Mouse (Mus musculus) heart, embryonic 10.5 days (tissue): Measurements from ENCODE around the gene Gm21762. TPM values are rescaled to one million over a fixed set of nuclear protein-coding genes. Genes with fewer than 3 reads are reported as not detected.
"Not testable (repeated sequence)": the region's sequence is repeated elsewhere in the genome, so short reads cannot be mapped to it uniquely, and the experiment has no call there.

ENCODE experiments used
- DNase-seq: peaks from one replicate; pipeline ENCODE4 v3.0.0-alpha.2; 2017; ENCODE audit warnings: low spot score
- H3K27ac ChIP-seq: fragments of 300-500 bp; sonication (generic); 2 replicates; pipeline ENCODE4 v1.5.1; 2016; ENCODE audit warnings: mild to moderate bottlenecking
- H3K27me3 ChIP-seq: fragments of 300-500 bp; sonication (generic); 2 replicates; pipeline ENCODE4 v1.6.1; 2016; ENCODE audit warnings: mild to moderate bottlenecking; ENCODE audit not compliant: poor library complexity, insufficient read depth, severe bottlenecking
- H3K36me3 ChIP-seq: fragments of 300-500 bp; sonication (generic); 2 replicates; pipeline ENCODE4 v1.6.1; 2016; ENCODE audit warnings: mild to moderate bottlenecking, moderate library complexity
- H3K4me1 ChIP-seq: fragments of 300-500 bp; sonication (generic); 2 replicates; pipeline ENCODE4 v1.6.1; 2016; ENCODE audit warnings: mild to moderate bottlenecking
- H3K4me3 ChIP-seq: fragments of 300-500 bp; sonication (generic); 2 replicates; pipeline ENCODE4 v1.5.1; 2016; ENCODE audit warnings: mild to moderate bottlenecking, moderate library complexity
- H3K9me3 ChIP-seq: fragments of 300-500 bp; sonication (generic); 2 replicates; pipeline ENCODE4 v1.6.1; 2016; ENCODE audit warnings: mild to moderate bottlenecking, moderate library complexity
- WGBS: fragments of 180-500 bp; shearing (Covaris S2); methylation state at CpG from one replicate; pipeline ENCODE4 v1.1.7; 2016; 5-methylcytosine and 5-hydroxymethylcytosine counted together
- polyA plus RNA-seq: library from polyadenylated mRNA; unstranded; fragments of >200 nt; fragmentation: Nextera tagmentation; extraction: Ambion mirVana; gene quantifications from 2 replicates; pipeline ENCODE4 v1.2.1, GENCODE M21; 2016

Gm21762 gene
- polyA plus RNA-seq, 1 experiment from 2014 or later = not detected

- not testable (repeated sequence) for H3K36me3 ChIP-seq, H3K27ac ChIP-seq, DNase-seq, H3K9me3 ChIP-seq, H3K4me3 ChIP-seq, H3K27me3 ChIP-seq, H3K4me1 ChIP-seq
- WGBS = 44% methylated on average over 5 of the region's 5 CpGs
Observed at GRCm38 (mm10) chr13:120168301-120168700, 47.4 kb downstream of the Gm21762 start.

Other genes starting within 250 kb of the Gm21762 start
- gene Gm36079, start 188.9 kb downstream of the Gm21762 start, polyA plus RNA-seq = not detected in 2 replicates
- gene Gm21188, start 163.8 kb downstream of the Gm21762 start, polyA plus RNA-seq = not detected in 2 replicates
- not detected in 2 replicates for gene Gm20767, start 75.7 kb downstream of the Gm21762 start, polyA plus RNA-seq
- not detected in 2 replicates for gene Gm21818, start 43.5 kb downstream of the Gm21762 start, polyA plus RNA-seq
- gene Gm21731, start 23.2 kb upstream of the Gm21762 start, polyA plus RNA-seq = not detected in 2 replicates
- not detected in 2 replicates for gene AF067061, start 47.2 kb upstream of the Gm21762 start, polyA plus RNA-seq
- gene BC147527, start 84.4 kb upstream of the Gm21762 start, polyA plus RNA-seq = not detected in 2 replicates
- gene Tcstv3, start 100.9 kb upstream of the Gm21762 start, polyA plus RNA-seq = not detected in 2 replicates